1 mouse cellular context compared by ENCODE assay signal in the genomic region with DNA sequence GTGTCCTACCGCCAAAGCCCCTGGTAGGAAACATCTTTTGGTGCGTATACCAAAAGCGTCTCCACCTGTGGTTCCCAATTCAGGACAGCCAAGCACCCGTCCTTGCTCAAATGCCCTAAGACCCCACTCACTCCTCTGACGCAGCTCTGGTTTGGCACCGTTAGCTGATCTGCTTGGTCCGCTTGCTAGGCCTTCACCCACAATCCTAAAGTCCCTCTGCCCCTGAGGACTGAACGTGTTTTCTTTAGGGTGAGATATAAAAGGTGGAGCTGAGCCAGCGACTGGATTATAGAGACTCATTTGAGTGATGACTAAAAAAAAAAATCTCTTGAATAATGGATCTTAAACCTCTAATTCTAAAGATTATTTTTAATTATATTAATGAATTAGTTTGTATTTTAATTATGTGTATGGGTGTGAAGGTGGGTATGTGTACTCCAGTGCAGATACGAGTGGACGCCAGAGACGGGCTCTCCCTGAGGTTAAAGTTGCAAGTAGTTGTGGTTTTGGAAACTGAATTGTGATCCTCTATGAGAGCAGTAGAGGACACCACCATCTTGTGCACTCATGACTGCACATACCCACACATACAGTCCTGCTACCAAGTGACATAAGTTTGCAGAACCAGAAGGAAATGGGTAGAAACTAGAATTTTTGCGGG.
TF ChIP-seq lines count a peak whose summit lies in the region.

No protein-coding gene starts in this region.

TF ChIP-seq in CH12.LX, 34 proteins besides CTCF, POLR2A, EP300 and RAD21 (continued from another document):
- TF ChIP-seq CHD1 (IDR thresholded peaks at IDR 0.05; ENCODE audit: low read depth, low read length): 0 out of 2 replicates have a peak, but pooled peaks have one; percentile 58
- no peak for TF ChIP-seq ZKSCAN1 (IDR thresholded peaks at IDR 0.05; ENCODE audit: borderline replicate concordance, low read depth, low read length)
- TF ChIP-seq RCOR1 (conservative IDR thresholded peaks at IDR 0.05; ENCODE audit: low read depth, low read length): no peak
- no peak for TF ChIP-seq MYC (IDR thresholded peaks at IDR 0.05; ENCODE audit: low read depth, low read length)
